ENCODE assay signal across 9 mouse cellular contexts in the genomic region with DNA sequence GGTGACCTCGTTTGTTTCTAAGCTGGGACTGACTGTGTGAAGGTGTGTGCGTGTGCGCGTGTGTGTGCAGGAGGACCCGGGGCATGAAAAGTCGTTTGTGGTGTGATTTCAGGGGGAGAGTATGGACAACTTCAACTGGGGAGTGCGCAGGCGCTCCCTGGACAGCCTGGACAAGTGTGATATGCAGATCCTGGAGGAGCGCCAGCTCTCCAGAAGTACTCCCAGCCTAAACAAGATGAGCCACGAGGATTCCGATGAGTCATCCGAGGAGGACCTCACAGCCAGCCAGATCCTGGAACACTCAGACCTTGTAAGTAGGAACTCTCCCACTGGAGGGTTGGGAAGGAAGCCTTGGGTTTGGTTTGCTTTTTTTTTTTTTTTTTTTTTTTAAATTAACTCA. TPM values are rescaled to one million over a fixed set of nuclear protein-coding genes. Genes with fewer than 3 reads are reported as not detected.
DNase-seq lines count a peak whose midpoint lies in the region; ATAC-seq and TF ChIP-seq lines count a peak whose summit lies in the region.
"Had no signal": no experiment of that assay in that cellular context is flagged by ENCODE, and none has a peak within 500 bp of the region (broad histone marks: within the 10 kb centered on the region; RNA-seq: fewer than 3 reads in every experiment).

No protein-coding gene starts in this region.

- TF ChIP-seq POLR2A in brain, embryonic 14.5 days (IDR thresholded peaks at IDR 0.05; ENCODE audit: borderline replicate concordance, extremely low read depth, insufficient read depth, insufficient read length, poor library complexity, severe bottlenecking): no peak

- ATAC-seq in intestine, embryonic 14.5 days (replicated peaks; ENCODE audit: low FRiP score, low TSS enrichment, low read depth): peak; percentile 89
- peak; percentile 56 for ATAC-seq in megakaryocyte progenitor cell, adult 5-6 weeks (replicated peaks; ENCODE audit: poor library complexity)
- ATAC-seq in monocyte, adult 5-6 weeks (replicated peaks; ENCODE audit: insufficient number of reproducible peaks, low FRiP score, low TSS enrichment, poor library complexity, severe bottlenecking): no peak

- H3K27ac ChIP-seq in intestine, embryonic 14.5 days (ENCODE audit: low read depth): no peak overlapping the region
- H3K27ac ChIP-seq: neural tube, embryonic 12.5 days had no signal

- H3K4me1 ChIP-seq in intestine, embryonic 14.5 days (replicated peaks; ENCODE audit: control insufficient read depth, insufficient read depth, low read length): peaks cover 12% of the 10 kb centered on the region
- H3K4me1 ChIP-seq: neural tube, embryonic 12.5 days had no signal

- no peaks in the 10 kb centered on the region for H3K36me3 ChIP-seq in intestine, embryonic 14.5 days (ENCODE audit: control insufficient read depth, insufficient read depth, low read length)

- peak overlapping the region; percentile 21; the same call in 1 of the 2 replicates for H3K4me2 ChIP-seq in intestine, embryonic 14.5 days (ENCODE audit: low read length)
- H3K4me2 ChIP-seq: neural tube, embryonic 12.5 days had no signal

- TF ChIP-seq CTCF in brain, embryonic 14.5 days (IDR thresholded peaks at IDR 0.05; ENCODE audit: borderline replicate concordance, extremely low read depth, insufficient read depth, insufficient read length): no peak

- DNase-seq in Muller cell, postnatal 12 days (ENCODE audit: inconsistent ontology term): peak; percentile 80
- DNase-seq in brain, embryonic 14.5 days (ENCODE audit: low read depth): peak; percentile 55
- DNase-seq in frontal cortex, postnatal 36 days (ENCODE audit: low spot score in 2 of 2): peak; percentile 77 to 81
- peak; percentile 75 for DNase-seq in intestine, embryonic 14.5 days (ENCODE audit: low spot score)
- peak; percentile 66 to 81 for DNase-seq in left cerebral cortex, adult 9 months (ENCODE audit: low spot score in 2 of 2)
- DNase-seq in urinary bladder, postnatal 14 days (ENCODE audit: low spot score): peak; percentile 87

- no peak overlapping the region for H3K4me3 ChIP-seq in intestine, embryonic 14.5 days (ENCODE audit: low read depth, low read length)
- H3K4me3 ChIP-seq: neural tube, embryonic 12.5 days had no signal

- H3K9ac ChIP-seq in intestine, embryonic 14.5 days (ENCODE audit: low read length): no peak overlapping the region
- H3K9ac ChIP-seq: neural tube, embryonic 12.5 days had no signal

- WGBS in intestine, embryonic 14.5 days: 38% methylated on average over 12 of the region's 12 CpGs

- no peaks in the 10 kb centered on the region for H3K27me3 ChIP-seq in intestine, embryonic 14.5 days (replicated peaks; ENCODE audit: control insufficient read depth, insufficient read depth, low read length)
- H3K27me3 ChIP-seq: neural tube, embryonic 12.5 days had no signal

- H3K9me3 ChIP-seq in intestine, embryonic 14.5 days (ENCODE audit: control insufficient read depth, low read length): no peaks in the 10 kb centered on the region
- H3K9me3 ChIP-seq: neural tube, embryonic 12.5 days had no signal

RNA-seq across cellular contexts. Expression of a gene that starts 51.8 kb away (rescaled TPM):
- polyA plus RNA-seq in brain, embryonic 14.5 days (2012; rRNA removed): not detected in 2 replicates
- not detected in 2 replicates for polyA plus RNA-seq in intestine, embryonic 14.5 days (2014; fragmentation: Nextera tagmentation; extraction: Ambion mirVana)
- not detected in 2 replicates for total RNA-seq in megakaryocyte progenitor cell, adult 5-6 weeks (2015)
- not detected in 2 replicates for total RNA-seq in megakaryocyte progenitor cell, adult 5-6 weeks (2017)
- not detected in 3 replicates for total RNA-seq in monocyte, adult 5-6 weeks (2017)
- polyA plus RNA-seq: neural tube, embryonic 12.5 days had no signal

RNA-seq across cellular contexts. Expression of a gene that starts 56.3 kb away (rescaled TPM):
- polyA plus RNA-seq in brain, embryonic 14.5 days (2012; rRNA removed): 13.6 and 14.9 TPM in 2 replicates
- polyA plus RNA-seq in intestine, embryonic 14.5 days (2014; fragmentation: Nextera tagmentation; extraction: Ambion mirVana): 25.2 and 28.5 TPM in 2 replicates
- total RNA-seq in megakaryocyte progenitor cell, adult 5-6 weeks (2015): 36.1 and 52.9 TPM in 2 replicates
- 37.4 and 45.7 TPM in 2 replicates for total RNA-seq in megakaryocyte progenitor cell, adult 5-6 weeks (2017)
- total RNA-seq in monocyte, adult 5-6 weeks (2017): 3.2 to 4.2 TPM (median 3.7 TPM) in 3 replicates
